Mouse (Mus musculus) heart, adult 2 months (tissue): ENCODE measurements around the gene Plekhm3.

Source experiments
- CTCF ChIP-seq: fragments of 200-600 bp; IDR thresholded peaks from 2 replicates; pipeline ENCODE4 v1.8.1; 2022; ENCODE audit warnings: antibody characterized with exemption, mild to moderate bottlenecking, moderate library complexity
- EP300 ChIP-seq: fragments of 200-500 bp; IDR thresholded peaks from 2 replicates; pipeline ENCODE4 v1.6.1; 2011; ENCODE audit warnings: low read depth, low read length, control low read depth; ENCODE audit not compliant: insufficient read depth
- POLR2A ChIP-seq: fragments of 200-500 bp; IDR thresholded peaks from 2 replicates; pipeline ENCODE4 v1.6.1; 2011; ENCODE audit warnings: mild to moderate bottlenecking, low read depth, low read length, control low read depth; ENCODE audit not compliant: insufficient read depth

DNA sequence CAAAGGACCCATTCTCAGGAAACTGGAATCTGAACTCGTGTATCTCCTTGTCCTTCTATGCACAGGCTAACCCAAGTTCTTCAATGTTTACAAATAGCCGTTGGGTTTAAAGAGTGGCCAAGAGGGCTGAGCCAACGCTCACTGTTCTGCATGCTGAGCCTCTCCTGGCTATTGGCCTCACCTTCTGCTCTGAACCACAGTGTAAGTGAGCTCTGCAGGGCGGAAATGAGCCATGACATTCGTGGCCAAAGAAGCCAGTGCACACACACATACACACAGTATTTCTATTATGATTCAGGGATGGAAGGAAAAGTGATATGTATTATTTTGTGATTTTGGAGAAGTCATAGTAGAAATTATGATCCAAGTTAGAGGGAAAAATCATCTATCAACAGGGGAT, 138.9 kb downstream of the Plekhm3 start:
- TF ChIP-seq CTCF (no peak), POLR2A (no peak), EP300 (no peak)
